In genomic region chr9:49793987-49794550, GRCm38 (mm10) we compare ENCODE assay signal across 21 mouse cellular contexts. TPM values are rescaled to one million over a fixed set of nuclear protein-coding genes. Genes with fewer than 3 reads are reported as not detected.
DNase-seq lines count a peak whose midpoint lies in the region; ATAC-seq and TF ChIP-seq lines count a peak whose summit lies in the region.
"Had no signal": no experiment of that assay in that cellular context is flagged by ENCODE, and none has a peak within 500 bp of the region (broad histone marks: within the 10 kb centered on the region; RNA-seq: fewer than 3 reads in every experiment).

No protein-coding gene starts in this region.

- TF ChIP-seq POLR2A in embryonic fibroblast, embryonic 13.5 days (IDR thresholded peaks at IDR 0.05; ENCODE audit: low read depth, low read length): no peak

- H3K9me3 ChIP-seq in hindbrain, embryonic 15.5 days: no peaks in the 10 kb centered on the region
- H3K9me3 ChIP-seq in hindbrain, embryonic 10.5 days: no peaks in the 10 kb centered on the region
- no peaks in the 10 kb centered on the region for H3K9me3 ChIP-seq in midbrain, embryonic 15.5 days
- H3K9me3 ChIP-seq in midbrain, embryonic 11.5 days (ENCODE audit: control insufficient read depth, low read length): no peaks in the 10 kb centered on the region
- H3K9me3 ChIP-seq in neural tube, embryonic 14.5 days (ENCODE audit: control insufficient read depth, low read length): no peaks in the 10 kb centered on the region
- H3K9me3 ChIP-seq: embryonic facial prominence, embryonic 13.5 days; heart, embryonic 12.5 days; limb, embryonic 13.5 days; stomach, embryonic 15.5 days had no signal

- DNase-seq in hindbrain, embryonic 10.5 days (ENCODE audit: low spot score): no peak
- DNase-seq in midbrain, embryonic 11.5 days (ENCODE audit: low spot score, missing footprints): no peak
- no peak for DNase-seq in frontal cortex, postnatal 10 days (ENCODE audit: low spot score in 2 of 2)
- DNase-seq: adrenal gland, postnatal 10 days; heart, adult 11 months; kidney, adult 9 months; kidney, postnatal 25 days; layer of hippocampus, adult 9-11 months; lung, postnatal 14 days; thymus, adult 18-20 months; thymus, postnatal 4 days had no signal

- H3K27ac ChIP-seq in hindbrain, embryonic 15.5 days (replicated peaks): no peak overlapping the region
- no peak overlapping the region for H3K27ac ChIP-seq in hindbrain, embryonic 10.5 days
- H3K27ac ChIP-seq in midbrain, embryonic 15.5 days: no peak overlapping the region
- no peak overlapping the region for H3K27ac ChIP-seq in midbrain, embryonic 11.5 days (ENCODE audit: low read depth, low read length)
- H3K27ac ChIP-seq in embryonic fibroblast, embryonic 13.5 days (ENCODE audit: insufficient read depth, low read length): peak overlapping the region; percentile 53
- no peak overlapping the region for H3K27ac ChIP-seq in neural tube, embryonic 14.5 days (ENCODE audit: low read depth, low read length)
- H3K27ac ChIP-seq: embryonic facial prominence, embryonic 13.5 days; limb, embryonic 13.5 days; liver, embryonic 14.5 days; stomach, embryonic 15.5 days had no signal

- no peaks in the 10 kb centered on the region for H3K27me3 ChIP-seq in hindbrain, embryonic 15.5 days
- peaks cover 11% of the 10 kb centered on the region for H3K27me3 ChIP-seq in hindbrain, embryonic 10.5 days (ENCODE audit: insufficient read depth, poor library complexity, severe bottlenecking)
- H3K27me3 ChIP-seq in midbrain, embryonic 15.5 days (replicated peaks): no peaks in the 10 kb centered on the region
- H3K27me3 ChIP-seq in midbrain, embryonic 11.5 days (ENCODE audit: control insufficient read depth, insufficient read depth, low read length): peaks cover 2% of the 10 kb centered on the region; the same call in 1 of the 2 replicates
- no peaks in the 10 kb centered on the region for H3K27me3 ChIP-seq in neural tube, embryonic 14.5 days (ENCODE audit: control insufficient read depth, insufficient read depth, low read length)
- H3K27me3 ChIP-seq: heart, embryonic 12.5 days; limb, embryonic 13.5 days; Patski had no signal

- 49% methylated on average over 6 of the region's 6 CpGs for WGBS in hindbrain, embryonic 15.5 days
- WGBS in hindbrain, embryonic 10.5 days: 83% methylated on average over 6 of the region's 6 CpGs
- 56% methylated on average over 6 of the region's 6 CpGs for WGBS in midbrain, embryonic 15.5 days
- WGBS in midbrain, embryonic 11.5 days: 81% methylated on average over 6 of the region's 6 CpGs
- WGBS in neural tube, embryonic 14.5 days: 36% methylated on average over 6 of the region's 6 CpGs

- H3K4me3 ChIP-seq in hindbrain, embryonic 15.5 days: no peak overlapping the region
- H3K4me3 ChIP-seq in hindbrain, embryonic 10.5 days: no peak overlapping the region
- no peak overlapping the region for H3K4me3 ChIP-seq in midbrain, embryonic 15.5 days
- H3K4me3 ChIP-seq in midbrain, embryonic 11.5 days (ENCODE audit: low read depth, low read length): no peak overlapping the region
- H3K4me3 ChIP-seq in embryonic fibroblast, embryonic 13.5 days (ENCODE audit: insufficient read depth, low read length): no peak overlapping the region
- H3K4me3 ChIP-seq in neural tube, embryonic 14.5 days (ENCODE audit: low read depth, low read length): no peak overlapping the region
- H3K4me3 ChIP-seq: embryonic facial prominence, embryonic 13.5 days; heart, embryonic 12.5 days; limb, embryonic 13.5 days; stomach, embryonic 15.5 days had no signal

- ATAC-seq in hindbrain, embryonic 15.5 days (ENCODE audit: low FRiP score, low read depth): no peak
- no peak for ATAC-seq in midbrain, embryonic 15.5 days (replicated peaks)
- no peak for ATAC-seq in midbrain, embryonic 11.5 days (ENCODE audit: low FRiP score)
- ATAC-seq in neural tube, embryonic 14.5 days (ENCODE audit: low read depth): no peak
- ATAC-seq: Patski had no signal

- 0 out of 2 replicates have a peak overlapping the region, but pooled peaks have one; percentile 3 for H3K4me2 ChIP-seq in hindbrain, embryonic 15.5 days
- H3K4me2 ChIP-seq in midbrain, embryonic 15.5 days: peak overlapping the region; percentile 23; the same call in 1 of the 2 replicates
- no peak overlapping the region for H3K4me2 ChIP-seq in midbrain, embryonic 11.5 days
- H3K4me2 ChIP-seq in neural tube, embryonic 14.5 days (ENCODE audit: low read depth, low read length): peak overlapping the region; percentile 18; the same call in 1 of the 2 replicates
- H3K4me2 ChIP-seq: embryonic facial prominence, embryonic 13.5 days; heart, embryonic 12.5 days; limb, embryonic 13.5 days; stomach, embryonic 15.5 days had no signal

- H3K36me3 ChIP-seq in hindbrain, embryonic 15.5 days: no peaks in the 10 kb centered on the region
- H3K36me3 ChIP-seq in hindbrain, embryonic 10.5 days: no peaks in the 10 kb centered on the region
- no peaks in the 10 kb centered on the region for H3K36me3 ChIP-seq in midbrain, embryonic 15.5 days (replicated peaks)
- no peaks in the 10 kb centered on the region for H3K36me3 ChIP-seq in midbrain, embryonic 11.5 days (ENCODE audit: control insufficient read depth, insufficient read depth, low read length)
- no peaks in the 10 kb centered on the region for H3K36me3 ChIP-seq in neural tube, embryonic 14.5 days (ENCODE audit: control insufficient read depth, insufficient read depth, low read length)
- H3K36me3 ChIP-seq: embryonic facial prominence, embryonic 13.5 days; heart, embryonic 12.5 days; limb, embryonic 13.5 days; stomach, embryonic 15.5 days had no signal

- peaks cover 62% of the 10 kb centered on the region for H3K4me1 ChIP-seq in hindbrain, embryonic 15.5 days (replicated peaks)
- H3K4me1 ChIP-seq in hindbrain, embryonic 10.5 days (replicated peaks): peaks cover 15% of the 10 kb centered on the region
- H3K4me1 ChIP-seq in midbrain, embryonic 15.5 days: peaks cover 49% of the 10 kb centered on the region
- peaks cover 3% of the 10 kb centered on the region for H3K4me1 ChIP-seq in midbrain, embryonic 11.5 days (ENCODE audit: control insufficient read depth, insufficient read depth, low read length)
- H3K4me1 ChIP-seq in embryonic fibroblast, embryonic 13.5 days (ENCODE audit: control insufficient read depth, insufficient read depth, low read length): peaks cover 21% of the 10 kb centered on the region
- H3K4me1 ChIP-seq in neural tube, embryonic 14.5 days (ENCODE audit: control insufficient read depth, insufficient read depth, low read length): peaks cover 38% of the 10 kb centered on the region

- H3K9ac ChIP-seq in hindbrain, embryonic 15.5 days: no peak overlapping the region
- H3K9ac ChIP-seq in midbrain, embryonic 15.5 days: no peak overlapping the region
- H3K9ac ChIP-seq in midbrain, embryonic 11.5 days (ENCODE audit: low read length): no peak overlapping the region
- no peak overlapping the region for H3K9ac ChIP-seq in neural tube, embryonic 14.5 days (replicated peaks; ENCODE audit: low read depth, low read length)
- H3K9ac ChIP-seq: embryonic facial prominence, embryonic 13.5 days; heart, embryonic 12.5 days; limb, embryonic 13.5 days; liver, embryonic 14.5 days; stomach, embryonic 15.5 days had no signal

- TF ChIP-seq CTCF in embryonic fibroblast, embryonic 13.5 days (IDR thresholded peaks at IDR 0.05; ENCODE audit: borderline replicate concordance, insufficient read depth, low read length): no peak

RNA-seq across cellular contexts. Expression of gene Ncam1, which starts 4.7 kb away (rescaled TPM):
- polyA plus RNA-seq in hindbrain, embryonic 15.5 days (2015; fragmentation: Nextera tagmentation; extraction: Ambion mirVana): 442 and 493 TPM in 2 replicates
- polyA plus RNA-seq in hindbrain, embryonic 10.5 days (2016; fragmentation: Nextera tagmentation; extraction: Ambion mirVana): 56.3 and 126 TPM in 2 replicates
- polyA plus RNA-seq in midbrain, embryonic 15.5 days (2015; fragmentation: Nextera tagmentation; extraction: Ambion mirVana): 561 and 627 TPM in 2 replicates
- 107 and 109 TPM in 2 replicates for polyA plus RNA-seq in midbrain, embryonic 11.5 days (2014; fragmentation: Nextera tagmentation; extraction: Ambion mirVana)
- polyA plus RNA-seq in embryonic fibroblast, embryonic 13.5 days (2011; ENCODE audit: insufficient read length, low read depth, missing spikeins): 182 and 218 TPM in 2 replicates
- polyA plus RNA-seq in neural tube, embryonic 14.5 days (2014; fragmentation: Nextera tagmentation; extraction: Ambion mirVana): 373 and 443 TPM in 2 replicates
